Mouse (Mus musculus) forebrain, postnatal 0 days (tissue): ENCODE measurements around the gene Scgb1b19. TPM values are rescaled to one million over a fixed set of nuclear protein-coding genes. Genes with fewer than 3 reads are reported as not detected.
"Not testable (repeated sequence)": the region's sequence is repeated elsewhere in the genome, so short reads cannot be mapped to it uniquely, and the experiment has no call there.

Source experiments
- ATAC-seq: fragments of 200-750 bp; cut with Nextera tagmentation; 2 replicates; pipeline ENCODE4 v1.8.0; 2017; ENCODE audit warnings: mild to moderate bottlenecking, moderate library complexity
- DNase-seq: peaks from one replicate; pipeline ENCODE4 v3.0.0-alpha.2; 2015
- H3K27ac ChIP-seq: fragments of 300-500 bp; sonication (generic); 2 replicates; pipeline ENCODE4 v1.5.1; 2014; ENCODE audit warnings: low read depth, mild to moderate bottlenecking, antibody characterized with exemption, low read length, moderate library complexity, mixed read lengths
- H3K27me3 ChIP-seq: fragments of 300-500 bp; sonication (generic); 2 replicates; pipeline ENCODE4 v1.6.1; 2014; ENCODE audit warnings: mild to moderate bottlenecking, low read length, mixed read lengths; ENCODE audit not compliant: insufficient read depth
- H3K36me3 ChIP-seq: fragments of 300-500 bp; sonication (generic); 2 replicates; pipeline ENCODE4 v1.6.1; 2014; ENCODE audit warnings: mild to moderate bottlenecking, moderate library complexity; ENCODE audit not compliant: insufficient read depth
- H3K4me1 ChIP-seq: fragments of 300-500 bp; sonication (generic); 2 replicates; pipeline ENCODE4 v1.6.1; 2014; ENCODE audit warnings: antibody characterized with exemption; ENCODE audit not compliant: insufficient read depth
- H3K4me2 ChIP-seq: fragments of 300-500 bp; sonication (generic); 2 replicates; pipeline ENCODE4 v1.6.1; 2014; ENCODE audit warnings: low read depth, mild to moderate bottlenecking, moderate library complexity
- H3K4me3 ChIP-seq: fragments of 300-500 bp; sonication (generic); 2 replicates; pipeline ENCODE4 v1.5.1; 2014; ENCODE audit warnings: low read depth, low read length, mixed read lengths
- H3K9ac ChIP-seq: fragments of 300-500 bp; sonication (generic); 2 replicates; pipeline ENCODE4 v1.6.1; 2014; ENCODE audit warnings: mild to moderate bottlenecking
- H3K9me3 ChIP-seq: fragments of 300-500 bp; sonication (generic); 2 replicates; pipeline ENCODE4 v1.6.1; 2016; ENCODE audit warnings: low read length
- WGBS: fragments of 180-500 bp; shearing (Covaris S2); extraction: QIAGEN DNeasy Blood & Tissue Kit; methylation state at CpG from one replicate; pipeline ENCODE4 v1.1.7; 2014; 5-methylcytosine and 5-hydroxymethylcytosine counted together
- polyA plus RNA-seq: library from polyadenylated mRNA; unstranded; fragments of >200 nt; fragmentation: Nextera tagmentation; extraction: Ambion mirVana; gene quantifications from 2 replicates; pipeline ENCODE4 v1.2.1, GENCODE M21; 2015
- total RNA-seq: library from RNA; depleted of rRNA; stranded (reverse); fragments of >200 nt; gene quantifications from 2 replicates; pipeline ENCODE4 v1.2.3, GENCODE M21; 2014; rRNA removed

Gene Scgb1b19
- total RNA-seq = not detected in 2 replicates
- not detected in 2 replicates for polyA plus RNA-seq

DNA sequence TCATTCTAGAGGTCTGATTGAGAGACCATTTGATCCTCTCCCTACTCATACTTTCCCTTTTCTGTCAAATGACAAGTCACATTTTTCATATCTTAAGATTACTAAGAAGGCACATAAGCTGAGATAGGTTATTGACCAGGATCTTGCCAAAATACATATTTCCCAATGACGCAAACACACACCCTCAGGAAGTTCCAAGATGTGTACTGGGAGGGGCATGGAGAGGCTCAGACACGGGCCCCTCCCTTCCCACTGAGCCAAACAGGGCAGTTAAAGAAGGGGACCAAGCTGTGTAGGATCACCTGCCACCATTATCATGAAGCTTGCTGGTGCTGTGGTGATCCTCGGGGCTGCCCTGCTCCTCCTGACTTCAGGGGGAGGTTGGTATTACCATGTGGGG, at the start of gene Scgb1b19:
Gene Scgb1b19, plus strand, starts transcription at position 301 of the 400 bp plus-strand sequence.
- H3K36me3 ChIP-seq, H3K4me2 ChIP-seq, H3K27ac ChIP-seq, H3K9me3 ChIP-seq, H3K9ac ChIP-seq, ATAC-seq, H3K4me3 ChIP-seq, H3K27me3 ChIP-seq, DNase-seq, H3K4me1 ChIP-seq: not testable (repeated sequence)
- 83% methylated on average over 1 of the region's 3 CpGs for WGBS

- not testable (repeated sequence) for H3K27ac ChIP-seq, DNase-seq, H3K36me3 ChIP-seq, H3K4me3 ChIP-seq, ATAC-seq, H3K4me1 ChIP-seq, H3K9ac ChIP-seq, H3K27me3 ChIP-seq, H3K9me3 ChIP-seq, H3K4me2 ChIP-seq
These were observed 6.9 kb upstream of the Scgb1b19 start, which contains the start of gene Scgb2b19 for GRCm38 (mm10) chr7:33280238-33280637. TSS of gene Scgb2b19 (minus strand) at chr7:33280338.

Other genes with a start within 250 kb of the Scgb1b19 start
- gene Scgb2b17, start 230.7 kb upstream of the Scgb1b19 start, total RNA-seq = not detected in 2 replicates
- gene Scgb2b17, start 230.7 kb upstream of the Scgb1b19 start, polyA plus RNA-seq = not detected in 2 replicates
- gene Scgb1b17, start 223.8 kb upstream of the Scgb1b19 start, total RNA-seq = not detected in 2 replicates
- not detected in 2 replicates for gene Scgb1b17, start 223.8 kb upstream of the Scgb1b19 start, polyA plus RNA-seq
- gene Scgb2b18, start 113.4 kb upstream of the Scgb1b19 start, total RNA-seq = not detected in 2 replicates
- gene Scgb2b18, start 113.4 kb upstream of the Scgb1b19 start, polyA plus RNA-seq = not detected in 2 replicates
- not detected in 2 replicates for gene Scgb1b18, start 101.7 kb upstream of the Scgb1b19 start, total RNA-seq
- gene Scgb1b18, start 101.7 kb upstream of the Scgb1b19 start, polyA plus RNA-seq = not detected in 2 replicates
- not detected in 2 replicates for gene Scgb2b19, start 7.0 kb upstream of the Scgb1b19 start, total RNA-seq
- not detected in 2 replicates for gene Scgb2b19, start 7.0 kb upstream of the Scgb1b19 start, polyA plus RNA-seq
- gene Scgb2b20, start 79.0 kb downstream of the Scgb1b19 start, total RNA-seq = not detected in 2 replicates
- not detected in 2 replicates for gene Scgb2b20, start 79.0 kb downstream of the Scgb1b19 start, polyA plus RNA-seq
- gene Scgb1b20, start 85.9 kb downstream of the Scgb1b19 start, total RNA-seq = not detected in 2 replicates
- gene Scgb1b20, start 85.9 kb downstream of the Scgb1b19 start, polyA plus RNA-seq = not detected in 2 replicates
- not detected in 2 replicates for gene Scgb2b21, start 233.2 kb downstream of the Scgb1b19 start, total RNA-seq
- gene Scgb2b21, start 233.2 kb downstream of the Scgb1b19 start, polyA plus RNA-seq = not detected in 2 replicates